Mouse (Mus musculus) lung, adult 2 months (tissue): Measurements from ENCODE around the gene Bcl2l14.

Experiments
- CTCF ChIP-seq: fragments of 200-500 bp; IDR thresholded peaks from 2 replicates; pipeline ENCODE4 v1.5.1; 2011; ENCODE audit warnings: mild to moderate bottlenecking, low read length, control low read depth; ENCODE audit not compliant: insufficient read depth
- POLR2A ChIP-seq: fragments of 200-500 bp; IDR thresholded peaks from 2 replicates; pipeline ENCODE4 v1.6.1; 2011; ENCODE audit warnings: low read depth, mild to moderate bottlenecking, control low read depth, low read length, borderline replicate concordance; ENCODE audit errors: extremely low read depth

DNA sequence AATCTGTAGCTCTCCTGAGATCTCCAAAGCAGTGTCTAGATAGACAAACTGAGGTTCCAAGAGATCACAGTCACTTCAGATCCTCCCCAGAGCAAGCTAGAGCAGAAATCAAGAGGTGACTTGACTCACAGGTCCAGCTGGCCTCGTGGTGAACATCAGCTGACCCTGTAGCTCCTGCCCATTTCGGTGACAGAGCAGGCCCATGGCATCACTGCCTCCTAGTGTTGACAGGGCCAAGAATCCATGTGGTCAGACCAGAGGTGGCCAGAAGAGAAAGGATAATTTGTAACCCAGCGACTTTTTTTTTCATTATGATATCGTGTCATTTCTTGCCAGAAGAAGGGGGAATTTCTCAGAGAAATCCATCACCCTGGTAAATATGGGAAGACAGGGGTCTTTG is 30.2 kb upstream of the Bcl2l14 start:
- no peak for TF ChIP-seq POLR2A
- peak; percentile 59 for TF ChIP-seq CTCF
